Mouse (Mus musculus): ENCODE data around the gene Mpped2.

Gene Mpped2

GRCm38 (mm10) chr2:106692783-106693701 is at the start of gene Mpped2:
Gene Mpped2 (plus strand): TSS chr2:106693269.
- DNase-seq (ENCODE audit: low spot score in 2 of 2) = peak; percentile 75 to 77

- no peak for DNase-seq (ENCODE audit: low spot score in 2 of 2)
Measured at GRCm38 (mm10) chr2:106644782-106645181, 48.3 kb upstream of the Mpped2 start.

GRCm38 (mm10) chr2:106649686-106650570 is 43.1 kb upstream of the Mpped2 start:
- DNase-seq (ENCODE audit: low spot score in 2 of 2) = peak; percentile 93 to 96

- DNase-seq (ENCODE audit: low spot score in 2 of 2) = no peak
Measured at GRCm38 (mm10) chr2:106652151-106652550, 40.9 kb upstream of the Mpped2 start.

GRCm38 (mm10) chr2:106652741-106653140 is 40.3 kb upstream of the Mpped2 start:
- DNase-seq (ENCODE audit: low spot score in 2 of 2) = no peak

- DNase-seq (ENCODE audit: low spot score in 2 of 2) = no peak
Measured at GRCm38 (mm10) chr2:106653261-106653660, 39.8 kb upstream of the Mpped2 start.

- no peak for DNase-seq (ENCODE audit: low spot score in 2 of 2)
Measured at GRCm38 (mm10) chr2:106655271-106655670, 37.8 kb upstream of the Mpped2 start.

- no peak for DNase-seq (ENCODE audit: low spot score in 2 of 2)
Measured at GRCm38 (mm10) chr2:106665271-106665670, 27.8 kb upstream of the Mpped2 start.

GRCm38 (mm10) chr2:106674319-106674718 is 18.8 kb upstream of the Mpped2 start:
- no peak for DNase-seq (ENCODE audit: low spot score in 2 of 2)

- DNase-seq (ENCODE audit: low spot score in 2 of 2) = no peak
Measured at GRCm38 (mm10) chr2:106677449-106677848, 15.6 kb upstream of the Mpped2 start.

GRCm38 (mm10) chr2:106679720-106680455 is 13.2 kb upstream of the Mpped2 start:
- no peak for DNase-seq (ENCODE audit: low spot score in 2 of 2)

- DNase-seq (ENCODE audit: low spot score in 2 of 2) = no peak
Measured at GRCm38 (mm10) chr2:106683185-106683831, 9.8 kb upstream of the Mpped2 start.

GRCm38 (mm10) chr2:106683832-106684231 is 9.2 kb upstream of the Mpped2 start:
- DNase-seq (ENCODE audit: low spot score in 2 of 2) = no peak

- no peak for DNase-seq (ENCODE audit: low spot score in 2 of 2)
Measured at GRCm38 (mm10) chr2:106691753-106692363, 1.2 kb upstream of the Mpped2 start.

- DNase-seq (ENCODE audit: low spot score in 2 of 2) = peak in 1 of 2 experiments; percentile 39
Measured at GRCm38 (mm10) chr2:106692405-106692782, 675 bp upstream of the Mpped2 start.

- peak; percentile 68 to 69 for DNase-seq (ENCODE audit: low spot score in 2 of 2)
Measured at GRCm38 (mm10) chr2:106693702-106694566, 865 bp downstream of the Mpped2 start.

- no peak for DNase-seq (ENCODE audit: low spot score in 2 of 2)
Measured at GRCm38 (mm10) chr2:106694567-106694885, 1.5 kb downstream of the Mpped2 start.

GRCm38 (mm10) chr2:106694886-106695733 is 2.0 kb downstream of the Mpped2 start:
- peak; percentile 74 for DNase-seq (ENCODE audit: low spot score in 2 of 2)

- DNase-seq (ENCODE audit: low spot score in 2 of 2) = no peak
Measured at GRCm38 (mm10) chr2:106695734-106696022, 2.6 kb downstream of the Mpped2 start.

Data from right cerebral cortex, postnatal 10 days (tissue).